Mouse (Mus musculus) kidney, adult 8-10 months (tissue): ENCODE measurements around the gene Wdr89.

Experiments used
- DNase-seq, 2 experiments: peaks; one replicate each; pipeline ENCODE4 v3.0.0; 2022

The Wdr89 gene

DNA sequence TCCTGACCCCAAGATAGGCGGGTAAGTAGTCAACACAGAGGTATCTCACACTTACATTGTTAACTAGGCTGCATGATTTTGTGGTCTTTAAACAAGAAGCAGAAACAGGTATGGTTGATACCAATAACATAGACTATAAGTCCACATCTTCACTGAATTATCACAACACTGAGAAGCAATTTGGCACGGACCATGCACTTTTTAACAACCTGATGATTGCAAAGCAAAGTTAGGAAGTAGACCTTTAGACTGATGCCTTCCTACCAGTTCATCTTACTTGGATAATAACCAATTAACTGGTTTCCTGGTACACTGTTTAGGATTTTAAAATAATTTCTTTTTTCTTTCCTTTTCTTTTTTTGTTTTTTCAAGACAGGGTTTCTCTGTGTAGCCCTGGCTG, 1.1 kb downstream of the Wdr89 start:
- peak in 1 of 2 experiments; percentile 28 for DNase-seq

DNA sequence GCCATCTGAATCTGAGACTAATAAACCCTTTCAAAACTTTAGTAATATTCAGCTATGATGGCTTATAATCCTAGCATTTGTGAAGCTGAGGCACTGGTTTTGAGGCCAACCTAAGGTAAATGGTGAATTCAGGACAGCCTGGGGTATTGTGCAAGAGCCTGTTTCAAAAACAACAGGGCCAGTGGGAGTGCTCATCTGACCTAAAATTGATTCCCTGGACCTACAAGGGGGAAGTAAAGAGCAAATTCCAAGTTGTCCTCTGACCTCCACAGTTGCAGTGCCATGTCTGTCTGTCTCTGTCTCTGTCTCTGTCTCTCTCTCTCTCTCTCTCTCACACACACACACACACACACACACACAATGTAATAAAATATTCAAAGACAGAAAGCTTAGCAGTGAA, 2.4 kb downstream of the Wdr89 start:
- no peak for DNase-seq

DNA sequence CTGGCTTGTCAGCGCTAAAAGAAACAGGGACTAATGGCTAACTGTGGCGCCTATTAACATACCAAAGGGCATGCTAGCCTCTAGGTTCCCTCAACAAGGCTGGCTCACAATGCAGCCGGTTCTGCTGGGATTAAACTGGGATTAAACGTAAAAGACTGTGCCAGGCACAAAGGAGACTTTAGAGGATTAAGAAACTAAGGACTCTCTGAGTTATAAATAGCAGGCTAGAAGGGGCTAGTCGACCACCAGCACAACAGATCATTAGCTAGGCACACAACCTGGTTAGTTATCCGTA, 4.9 kb downstream of the Wdr89 start:
- DNase-seq: peak; percentile 75 to 77

DNA sequence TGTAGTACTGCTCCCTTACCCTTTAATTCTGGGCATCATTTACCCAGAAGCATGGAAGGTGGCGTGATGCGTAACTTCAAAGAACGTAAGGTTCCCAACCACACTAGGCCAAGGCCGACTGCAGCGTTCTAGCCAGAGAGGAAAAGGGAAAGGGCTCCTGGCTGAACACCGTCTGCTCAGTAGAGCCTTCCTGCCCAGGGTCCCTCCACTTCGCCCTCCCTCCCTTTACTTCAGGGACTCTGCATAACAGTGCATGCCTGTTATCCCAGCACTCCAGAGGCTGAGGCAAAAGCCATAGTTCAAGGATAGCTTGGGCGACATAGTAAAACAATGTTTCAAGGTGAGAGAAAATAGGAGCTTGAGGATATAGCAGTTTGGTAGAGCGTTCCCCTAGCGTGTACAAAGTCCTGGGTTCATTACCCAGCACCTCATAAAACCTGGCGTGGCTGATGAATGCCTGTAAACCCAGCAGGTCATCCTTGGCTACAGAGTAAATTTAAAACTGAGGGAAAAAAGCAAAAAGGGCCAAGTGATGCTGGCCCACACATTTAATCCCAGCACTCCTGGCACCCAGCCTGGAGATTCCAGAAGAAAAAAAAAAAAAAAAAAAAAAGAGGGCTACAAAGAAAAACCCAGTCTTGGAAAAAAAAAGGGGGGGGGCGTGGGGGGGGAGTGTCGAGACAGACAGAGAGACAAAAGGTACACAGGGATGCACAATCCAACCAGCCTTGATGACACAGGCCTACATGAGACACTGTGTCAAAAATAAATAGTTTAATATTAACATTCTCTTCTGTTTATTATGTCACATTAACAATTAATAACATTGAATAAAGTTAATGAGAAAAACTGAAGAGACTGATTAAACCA, 5.5 kb downstream of the Wdr89 start:
- DNase-seq: peak; percentile 66 to 69

DNA sequence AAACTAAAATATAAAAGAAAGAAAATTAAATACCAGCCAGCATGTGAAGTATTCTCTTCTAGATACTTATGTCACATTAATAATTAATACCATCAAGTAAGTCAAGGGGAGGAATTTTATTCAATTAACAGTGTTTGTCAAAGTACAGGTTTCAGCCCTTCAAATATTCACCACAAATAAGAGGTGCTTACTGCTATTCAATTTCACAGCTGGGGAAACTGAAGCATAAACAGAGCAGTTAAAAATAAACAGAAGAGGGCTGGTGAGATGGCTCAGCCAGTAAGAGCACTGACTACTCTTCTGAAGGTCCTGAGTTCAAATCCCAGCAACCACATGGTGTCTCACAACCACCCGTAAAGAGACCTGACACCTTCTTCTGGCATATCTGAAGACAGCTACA, 7.0 kb downstream of the Wdr89 start:
- DNase-seq: no peak

DNA sequence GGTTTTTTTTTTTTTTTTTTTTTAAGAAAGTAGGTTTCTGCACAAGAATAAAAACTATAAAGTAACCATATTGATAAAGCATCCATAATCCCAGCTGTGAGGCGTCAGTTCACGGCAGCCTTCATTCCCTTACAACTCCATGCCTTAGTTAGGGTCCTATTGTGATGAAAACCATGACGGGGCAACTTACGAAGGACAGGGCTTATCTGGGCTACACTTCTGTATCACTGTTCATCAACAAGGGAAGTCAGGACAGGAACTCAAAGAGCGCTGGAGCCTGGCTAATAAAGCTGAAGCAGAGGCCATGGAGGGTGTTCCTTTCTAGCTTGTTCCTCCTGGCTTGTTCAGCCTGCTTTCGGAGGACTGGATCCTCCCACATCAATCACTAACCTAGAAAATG, 10.9 kb downstream of the Wdr89 start:
- no peak for DNase-seq

DNA sequence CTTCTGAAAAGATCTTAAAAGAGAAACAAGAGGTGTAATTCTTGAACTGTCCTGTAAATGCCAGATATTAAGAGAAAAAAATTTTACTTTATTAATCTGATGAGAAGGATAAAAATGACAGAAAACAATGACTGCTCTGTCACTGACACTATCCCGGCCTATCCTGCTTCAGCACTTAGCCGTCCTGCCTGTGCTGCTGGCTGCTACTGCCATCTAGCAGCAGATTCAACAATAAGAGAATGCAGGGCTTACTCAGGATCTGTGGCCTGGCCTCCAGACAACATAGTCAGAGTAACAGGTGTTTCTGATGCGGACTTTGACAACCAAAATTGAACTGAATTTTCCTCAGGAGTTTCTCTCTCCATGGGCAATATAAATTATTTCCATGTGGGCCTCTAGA, 12.8 kb downstream of the Wdr89 start:
- DNase-seq: peak; percentile 35 to 55

DNA sequence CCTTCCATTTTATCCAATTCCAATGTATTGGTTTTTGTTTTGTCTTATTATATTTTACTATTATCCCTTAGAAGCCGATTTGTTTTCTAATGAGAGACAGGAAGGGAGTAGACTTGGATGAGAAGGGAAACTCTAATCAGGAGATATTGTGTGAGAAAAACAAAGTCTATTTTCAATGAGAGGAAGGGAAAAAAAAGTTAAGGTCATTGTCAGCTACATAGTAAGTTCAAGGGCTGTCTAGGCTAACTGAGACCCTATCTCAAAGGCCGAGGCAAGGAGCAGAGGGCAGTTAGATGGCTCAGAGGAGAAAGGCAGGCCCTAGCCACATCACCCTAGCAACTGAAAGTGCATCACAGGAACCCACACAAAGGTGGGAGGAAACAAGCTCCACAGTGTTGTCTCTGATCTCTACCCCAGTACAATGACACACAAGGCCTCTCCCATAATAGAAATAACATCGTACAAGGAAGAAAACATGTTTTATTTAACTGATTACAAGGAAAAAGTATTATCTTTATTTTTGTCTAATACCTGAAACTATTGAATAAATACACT, 15.0 kb downstream of the Wdr89 start:
- no peak for DNase-seq

DNA sequence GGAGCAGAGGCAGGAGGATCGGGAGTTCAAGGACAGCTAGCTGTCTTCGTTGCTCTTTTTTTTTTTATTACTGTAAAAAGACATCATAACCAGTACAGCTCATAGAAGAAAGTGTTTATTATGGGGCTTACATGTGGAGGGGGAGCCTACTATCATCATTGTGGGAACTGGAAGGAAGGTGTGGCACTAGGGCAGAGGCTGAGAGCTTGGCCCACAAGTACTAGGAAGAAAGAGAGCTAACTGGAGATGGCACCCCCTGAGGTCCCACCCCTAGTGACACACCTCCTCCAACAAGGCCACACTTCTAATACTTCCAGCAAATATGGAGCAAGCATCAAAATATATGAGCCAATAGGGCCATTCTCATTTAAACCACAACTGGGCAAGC, 19.6 kb downstream of the Wdr89 start:
- no peak for DNase-seq

DNA sequence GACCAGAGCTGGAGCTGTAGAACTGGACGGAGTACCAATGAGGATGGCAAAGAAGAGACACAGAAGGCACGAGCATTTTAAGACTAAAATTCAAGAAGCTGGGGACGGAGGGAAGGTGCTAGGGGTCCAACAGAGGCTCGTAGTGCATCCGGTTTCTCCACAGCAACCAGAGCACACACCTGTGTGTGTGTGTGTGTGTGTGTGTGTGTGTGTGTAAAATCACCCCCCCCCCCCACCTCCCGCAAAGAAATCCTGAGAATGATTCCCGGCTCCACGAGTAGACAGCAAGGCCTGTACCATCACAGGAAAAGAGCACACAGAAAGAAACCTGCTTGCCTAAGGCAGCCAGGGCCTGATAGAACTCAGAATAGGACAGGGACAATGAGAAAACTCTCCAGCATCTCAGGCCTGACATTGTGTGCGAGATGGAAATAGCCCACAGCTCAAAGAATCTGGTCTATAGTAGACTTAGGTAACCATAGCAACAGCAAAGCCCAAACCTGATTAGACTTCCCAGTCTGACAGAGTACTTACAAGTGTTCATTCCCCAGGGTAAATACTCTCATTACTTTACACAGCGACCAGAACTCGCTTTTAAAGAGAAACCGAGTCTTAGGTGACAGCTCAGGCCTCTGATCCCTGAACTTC, 20.2 kb downstream of the Wdr89 start:
- DNase-seq: no peak

DNA sequence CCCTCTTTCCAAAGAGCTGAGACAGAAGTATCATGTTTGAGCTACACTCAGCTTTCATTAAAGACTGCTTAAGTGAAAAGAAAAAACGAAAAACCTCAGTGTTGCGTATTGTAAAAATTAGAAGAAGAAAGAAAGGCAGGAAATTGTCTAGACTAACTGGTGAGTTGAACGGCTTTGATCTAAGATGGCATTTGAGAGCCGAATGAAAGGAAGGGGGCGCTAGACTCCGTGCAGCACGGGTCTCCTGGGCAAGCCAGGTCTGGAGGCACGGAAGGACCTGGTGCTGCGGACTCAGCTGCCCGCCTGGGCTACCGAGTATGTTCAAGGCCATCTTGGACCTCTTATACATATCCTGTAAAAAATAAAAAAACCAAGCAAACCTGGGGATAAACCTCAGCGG, 21.1 kb downstream of the Wdr89 start:
- no peak for DNase-seq

DNA sequence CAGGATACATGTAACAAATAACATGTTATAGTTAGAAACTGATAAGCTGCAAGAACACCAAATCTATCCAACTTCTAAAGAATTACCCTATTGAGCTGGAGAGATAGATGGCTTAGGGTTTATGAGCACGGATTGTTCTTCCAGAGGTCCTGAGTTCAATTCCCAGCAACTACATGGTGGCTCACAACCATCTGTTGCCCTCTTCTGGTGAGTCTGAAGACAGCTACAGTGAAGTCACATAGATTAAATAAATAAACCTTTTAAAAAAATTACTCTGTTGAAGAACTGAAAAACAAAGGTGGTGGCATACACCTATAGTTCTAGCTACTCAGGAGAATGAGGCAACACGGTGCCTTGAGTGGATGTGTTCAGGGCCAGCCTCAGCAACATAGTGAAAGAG, 21.7 kb downstream of the Wdr89 start:
- DNase-seq: no peak

DNA sequence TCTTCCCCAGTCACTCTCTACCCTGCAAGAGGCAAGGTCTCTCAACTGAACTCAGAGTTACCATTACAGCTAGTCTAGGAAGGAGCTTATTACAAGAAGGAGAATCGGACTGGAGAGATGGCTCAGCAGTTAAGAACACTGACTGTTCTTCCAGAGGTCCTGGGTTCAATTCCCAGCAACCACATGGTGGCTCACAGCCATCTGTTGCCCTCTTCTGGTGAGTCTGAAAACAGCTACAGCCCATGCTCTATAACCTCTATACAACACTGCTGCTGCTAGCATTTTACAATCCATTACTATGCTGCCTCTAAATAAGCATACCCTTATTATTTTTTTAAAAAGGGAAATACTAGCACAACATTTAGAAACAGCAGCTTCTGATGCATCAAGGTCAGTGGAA, 23.6 kb downstream of the Wdr89 start:
- DNase-seq: no peak

DNA sequence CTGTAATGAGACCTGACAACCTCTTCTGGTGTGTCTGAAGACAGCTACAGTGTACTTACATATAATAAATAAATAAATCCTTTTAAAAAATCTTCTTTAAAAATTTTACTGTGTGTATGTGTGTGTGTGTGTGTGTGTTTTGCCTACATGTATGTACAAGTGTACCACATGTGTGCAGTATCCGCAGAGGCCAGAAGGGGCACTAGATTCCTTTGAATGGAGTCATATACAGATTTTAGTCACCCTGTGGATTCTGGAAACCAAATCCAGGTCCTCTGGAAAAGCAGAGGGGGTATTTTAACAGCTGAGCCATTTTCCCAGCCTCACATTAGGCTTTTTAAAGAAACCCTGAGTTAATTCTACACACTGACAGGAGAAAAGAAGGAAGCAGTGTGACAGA, 27.6 kb downstream of the Wdr89 start:
- DNase-seq: no peak

DNA sequence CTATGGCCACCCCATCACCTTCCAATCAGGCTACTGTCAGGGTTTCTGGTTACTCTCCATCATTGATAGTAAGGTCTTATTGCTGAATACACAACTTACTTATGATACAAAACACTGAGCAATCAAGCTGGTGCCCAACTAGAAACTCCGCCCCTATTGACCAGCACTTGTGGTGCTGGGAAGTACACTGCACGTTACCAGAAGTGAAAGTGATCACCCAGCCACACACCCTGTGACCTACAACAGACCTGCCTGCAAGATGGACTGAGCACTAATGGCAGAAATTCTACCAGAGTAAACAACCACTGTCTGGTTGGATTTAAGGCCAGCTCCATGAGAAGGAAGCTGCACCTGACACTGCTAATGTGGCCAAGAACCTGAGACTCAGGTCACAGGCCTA, 31.0 kb downstream of the Wdr89 start:
- no peak for DNase-seq

DNA sequence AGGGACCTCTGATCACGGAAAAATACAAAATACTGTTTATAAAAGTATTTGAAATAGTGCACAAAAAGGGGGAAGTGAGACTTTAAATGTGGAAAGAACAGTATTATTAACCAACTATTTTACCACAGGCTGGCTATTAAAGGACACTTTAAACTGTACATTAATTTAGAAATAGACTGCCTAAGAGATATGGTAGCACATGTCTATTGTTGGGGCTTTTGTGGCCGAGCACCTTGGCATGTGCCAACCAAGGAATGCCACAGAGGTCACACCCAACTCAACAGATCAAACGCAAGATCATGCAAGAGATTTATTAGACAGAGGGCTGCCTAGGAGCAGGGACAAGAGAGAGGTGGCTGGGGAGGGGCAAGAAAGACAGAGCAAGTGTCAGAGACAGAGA, 32.2 kb downstream of the Wdr89 start:
- no peak for DNase-seq

DNA sequence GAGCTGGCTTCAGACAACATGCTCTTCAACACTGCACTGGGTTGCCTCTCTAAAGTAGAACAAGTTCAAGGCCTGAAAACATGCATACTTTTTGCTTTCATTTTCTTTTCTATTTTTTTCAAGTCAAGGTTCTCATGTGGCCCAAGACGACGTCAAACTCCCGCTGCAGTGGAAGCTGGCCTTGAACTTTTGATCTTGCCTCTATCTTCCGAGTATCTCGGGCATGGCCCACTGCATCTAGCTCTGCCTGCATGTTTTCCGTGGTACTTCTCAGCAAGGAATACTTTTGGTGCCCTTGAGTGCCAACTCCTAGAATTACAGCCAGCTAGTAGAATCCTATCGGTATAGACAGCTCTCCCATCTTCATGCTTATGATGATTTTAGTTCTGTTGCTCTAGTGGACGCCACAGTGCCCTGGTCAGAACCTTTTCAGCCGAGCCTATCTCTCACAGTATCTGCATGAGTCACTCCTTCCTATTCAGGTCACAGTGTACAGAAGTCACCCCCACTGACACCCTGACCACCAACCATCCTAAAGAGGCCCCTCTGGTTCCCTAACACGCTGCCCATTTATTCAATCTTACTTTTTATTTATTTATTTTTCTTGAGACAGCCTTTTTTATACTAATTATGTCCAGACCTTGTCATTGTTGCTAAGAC, 33.4 kb downstream of the Wdr89 start:
- DNase-seq: no peak

DNA sequence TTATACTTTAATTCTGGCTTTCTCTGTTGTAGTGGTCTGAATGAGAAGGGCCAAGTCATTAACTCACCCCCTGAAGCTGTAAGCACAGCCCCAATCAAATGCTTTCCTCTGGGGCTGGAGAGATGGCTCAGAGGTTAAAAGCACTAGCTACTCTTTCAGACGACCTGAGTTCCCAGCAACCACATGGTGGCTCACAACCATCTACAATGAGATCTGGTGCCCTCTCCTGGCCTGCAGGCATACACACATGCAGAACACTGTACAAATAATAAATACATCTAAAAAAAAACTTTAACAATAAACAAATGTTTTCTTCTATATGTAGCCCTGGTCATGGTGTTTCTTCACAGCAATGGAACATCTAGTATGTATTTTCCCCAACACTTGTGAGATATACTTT, 39.7 kb downstream of the Wdr89 start:
- no peak for DNase-seq

DNA sequence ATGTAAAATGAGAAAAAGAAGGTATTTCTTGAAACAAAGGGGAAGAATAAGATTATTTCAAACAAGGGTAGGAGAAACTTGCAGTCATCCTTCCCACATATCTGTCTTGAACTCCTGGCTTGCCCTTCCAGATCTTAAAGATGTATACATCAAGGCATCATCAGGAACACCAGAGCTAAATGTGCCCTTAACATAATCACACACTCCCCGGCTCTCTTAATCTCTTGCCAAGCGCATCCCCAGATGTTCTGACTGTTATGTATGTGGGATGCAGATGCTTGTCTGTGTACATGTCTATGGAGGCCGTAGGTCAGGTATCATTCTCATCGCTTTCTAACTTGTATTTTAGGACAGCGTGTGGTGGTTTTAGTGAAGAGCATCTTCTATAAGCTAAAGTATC, 46.0 kb downstream of the Wdr89 start:
- DNase-seq: no peak

DNA sequence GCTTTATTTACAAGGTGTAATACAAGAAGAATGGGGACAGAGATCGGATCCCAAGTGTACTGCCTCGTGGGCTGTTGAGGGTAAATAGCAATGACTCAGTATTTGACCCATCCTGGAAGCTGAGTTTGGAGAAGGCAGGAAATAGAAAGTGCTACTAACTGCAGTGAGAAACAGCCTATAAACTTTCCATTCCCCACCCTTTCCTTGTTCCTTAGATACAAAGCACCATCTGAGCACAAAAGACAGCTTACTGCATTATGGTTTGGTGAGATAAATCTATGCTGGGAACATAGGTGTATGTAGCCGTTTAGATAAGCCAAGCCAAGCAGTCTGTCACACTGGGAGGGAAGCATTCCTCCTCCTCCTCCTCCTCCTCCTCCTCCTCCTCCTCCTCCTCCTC, 46.5 kb downstream of the Wdr89 start:
- no peak for DNase-seq

DNA sequence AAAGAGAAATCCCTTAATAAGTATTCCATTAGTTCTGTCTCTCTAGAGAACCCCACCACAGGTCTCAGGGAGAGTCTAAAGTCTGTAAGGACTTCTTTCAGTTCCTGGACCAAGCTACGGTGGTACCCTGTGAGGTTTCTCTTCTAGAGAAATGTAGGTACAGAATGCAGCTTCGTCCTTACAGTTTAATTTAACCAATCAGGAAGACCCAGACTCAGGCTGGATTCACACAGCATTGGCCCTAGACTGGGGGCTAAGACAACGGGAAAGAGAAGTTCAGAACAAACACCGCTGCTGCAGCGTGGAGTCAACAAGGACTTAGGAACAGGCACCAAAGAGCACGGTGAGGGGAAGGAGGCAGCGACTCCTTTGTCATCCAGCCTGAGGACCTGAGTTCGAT, 52.5 kb downstream of the Wdr89 start:
- no peak for DNase-seq

DNA sequence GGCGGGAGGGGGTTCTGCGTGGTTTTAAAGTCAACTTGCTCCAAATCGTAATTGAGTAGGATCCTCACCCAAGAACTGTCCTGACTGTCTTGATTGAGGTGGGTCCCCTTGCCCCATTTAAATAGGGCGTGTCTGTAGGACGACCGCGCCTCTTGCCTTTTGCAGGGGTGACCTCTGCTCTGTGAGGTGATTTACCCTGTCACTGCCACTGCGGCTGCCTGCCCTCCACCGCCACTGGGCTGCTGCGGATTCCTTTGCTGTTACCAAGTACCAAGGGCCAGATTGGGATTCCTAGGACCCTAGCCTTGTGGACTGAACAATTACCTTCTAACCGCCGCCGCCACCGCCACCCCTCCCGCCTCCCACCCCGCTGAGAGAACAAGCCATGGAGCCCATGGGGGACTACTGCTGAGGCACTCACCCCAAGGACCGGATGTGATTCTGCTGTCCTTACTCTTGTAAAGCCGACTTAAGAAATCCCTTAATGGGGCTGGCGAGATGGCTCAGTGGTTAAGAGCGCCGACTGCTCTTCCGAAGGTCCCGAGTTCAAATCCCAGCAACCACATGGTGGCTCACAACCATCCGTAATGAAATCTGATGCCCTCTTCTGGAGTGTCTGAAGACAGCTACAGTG, 53.1 kb downstream of the Wdr89 start:
- DNase-seq: peak in 1 of 2 experiments; percentile 14

DNA sequence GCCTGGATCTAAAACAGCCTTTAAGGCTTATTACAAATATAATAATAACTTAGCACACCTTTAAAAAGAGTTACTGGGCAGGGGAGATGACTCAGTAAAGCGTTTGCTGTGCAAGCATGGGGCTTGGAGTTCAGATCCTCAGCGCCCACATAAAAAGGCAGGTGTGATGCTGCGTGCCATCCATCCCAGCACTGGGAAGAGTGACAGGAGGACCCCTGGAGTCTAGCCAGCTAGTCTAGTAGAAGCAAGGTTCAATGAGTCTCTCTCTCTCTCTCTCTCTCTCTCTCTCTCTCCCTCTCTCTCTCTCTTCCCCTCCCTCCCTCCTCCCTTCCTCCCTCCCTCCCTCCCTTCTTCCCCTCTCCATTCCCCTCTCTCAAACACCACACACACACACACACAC, 53.8 kb downstream of the Wdr89 start:
- DNase-seq: no peak

DNA sequence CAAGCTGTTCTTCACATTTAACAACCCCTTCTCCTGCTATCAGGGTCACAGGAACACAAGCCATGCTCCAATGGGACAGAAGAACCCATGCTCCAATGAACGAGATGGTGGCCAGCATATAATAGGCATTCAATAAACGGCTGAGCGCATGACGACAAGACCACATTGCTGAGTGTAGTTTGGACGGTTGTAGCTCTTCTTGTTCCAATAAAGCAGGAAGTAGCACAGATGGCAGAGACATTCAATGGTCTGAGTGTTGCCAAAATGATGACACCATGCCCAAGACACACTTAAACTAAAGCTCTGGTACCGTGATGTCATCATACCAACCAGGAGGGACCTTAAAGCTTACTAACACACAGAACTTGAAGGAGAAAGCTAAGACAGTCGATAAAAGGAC, 56.6 kb downstream of the Wdr89 start:
- DNase-seq: no peak
